Mouse (Mus musculus): ENCODE measurements at regions not wholly inside any gene's neighbourhood (a gene's known extent, or its start where the extent isn't known, plus 50 kb on each side); places are given as distances from the start of the nearest gene placed in this dataset.
A peak's percentile ranks its signal among the peaks of the same experiment; 100 is the strongest.

DNA sequence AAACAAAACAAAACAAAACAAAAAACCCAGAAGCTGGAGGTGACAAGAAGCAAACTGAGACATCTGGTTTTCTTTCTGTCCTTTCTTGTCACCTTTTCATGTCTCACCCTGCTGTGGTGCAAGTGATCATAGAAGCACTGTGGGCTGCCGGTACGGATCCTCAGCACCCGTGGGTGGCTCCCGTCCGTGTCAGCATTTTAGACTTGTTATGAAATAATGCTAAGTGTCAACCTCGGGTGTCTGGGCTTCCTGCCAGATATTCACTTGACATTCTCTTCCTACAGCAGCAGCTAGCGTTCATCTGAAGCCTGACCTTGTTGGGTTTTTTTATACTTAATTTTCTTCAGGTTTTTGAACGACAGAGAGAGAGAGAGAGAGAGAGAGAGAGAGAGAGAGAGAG lies 404.7 kb downstream of the Pla2g4a start:
- intact Hi-C loops (cut with DNase I) = loop anchor here (10.0 kb wide), 1 partner anchor 708 kb away; no protein-coding TSS in a partner anchor
- peak; percentile 9 to 22 for DNase-seq (ENCODE audit: extremely low spot score in 1 of 2, low spot score in 2 of 2)

DNA sequence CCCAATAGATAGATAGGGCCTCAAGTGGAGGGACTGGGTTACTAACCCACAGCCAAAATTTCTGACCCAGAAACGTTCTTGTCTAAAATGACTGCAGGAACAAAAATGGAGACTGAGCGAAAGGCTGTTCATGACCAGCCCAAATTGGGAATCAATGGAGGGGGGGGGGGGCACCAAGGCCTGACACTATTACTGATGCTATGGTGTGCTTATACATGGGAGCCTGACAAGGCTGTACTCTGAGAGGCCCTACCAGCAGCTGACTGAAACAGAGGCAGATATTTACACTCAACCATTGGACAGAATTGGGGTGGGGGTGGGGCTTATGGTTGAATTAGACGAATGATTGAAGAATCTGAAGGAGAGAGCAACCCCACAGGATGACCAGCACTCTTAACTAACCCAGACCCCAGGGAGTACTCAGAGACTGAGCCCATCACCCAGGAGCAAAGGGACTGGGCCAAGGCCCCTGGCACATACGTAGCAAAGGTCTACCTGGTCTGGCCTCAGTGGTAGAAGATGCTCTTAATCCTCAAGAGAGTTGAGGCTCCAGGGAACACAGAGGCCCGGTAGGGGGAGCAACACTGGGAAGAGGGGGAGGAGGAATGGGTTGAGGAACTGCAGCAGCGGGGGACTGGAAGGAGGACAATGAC lies 405.6 kb downstream of the Pla2g4a start:
- intact Hi-C loops (cut with DNase I) = loop anchor here (10.0 kb wide), 1 partner anchor 709 kb away; no protein-coding TSS in a partner anchor
- no peak for DNase-seq (ENCODE audit: extremely low spot score in 1 of 2, low spot score in 2 of 2)

DNA sequence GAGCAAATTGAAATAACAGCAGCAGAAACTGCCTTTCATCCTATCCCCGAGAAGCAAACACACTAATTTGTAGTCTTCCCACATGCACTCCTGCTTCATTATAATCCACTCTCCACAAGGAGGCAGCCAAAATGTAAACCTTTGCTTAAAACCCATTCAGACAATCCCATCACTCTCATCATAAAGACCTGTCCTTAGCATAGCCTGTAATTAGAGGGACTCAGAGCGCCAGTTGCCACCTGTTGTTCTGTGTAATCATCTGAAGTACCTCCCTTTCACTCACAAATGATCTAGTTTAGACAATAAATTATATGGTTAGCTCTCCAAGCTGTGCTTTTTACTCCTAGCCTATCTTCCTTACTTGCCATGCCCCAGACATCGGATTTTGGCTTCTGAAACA lies 415.0 kb downstream of the Pla2g4a start:
- no peak for DNase-seq (ENCODE audit: extremely low spot score in 1 of 2, low spot score in 2 of 2)
- intact Hi-C loops (cut with DNase I) = loop anchor here (5.0 kb wide), 1 partner anchor 211 kb away; no protein-coding TSS in a partner anchor

DNA sequence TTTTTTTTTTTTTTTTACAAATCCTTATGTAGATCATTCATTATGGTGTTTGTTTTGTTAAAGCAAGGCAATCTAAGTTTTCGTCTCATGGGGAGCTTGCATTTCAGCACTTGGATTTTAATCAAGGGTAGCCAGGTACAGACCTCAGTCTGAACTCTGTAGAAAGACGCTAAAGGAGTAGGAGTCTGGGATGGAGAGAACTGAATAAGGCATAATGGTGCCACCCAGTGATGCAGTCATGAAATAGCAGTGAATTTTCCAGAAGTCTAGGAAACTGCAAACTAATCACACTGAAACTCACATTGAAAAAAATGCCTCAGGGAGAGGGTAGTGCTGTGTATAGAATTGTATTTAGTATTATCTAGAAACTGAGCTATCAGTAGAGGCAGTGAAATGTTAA lies 419.7 kb downstream of the Pla2g4a start:
- intact Hi-C loops (cut with DNase I) = no loop called here
- DNase-seq (ENCODE audit: extremely low spot score in 1 of 2, low spot score in 2 of 2) = peak in 1 of 2 experiments; percentile 16

DNA sequence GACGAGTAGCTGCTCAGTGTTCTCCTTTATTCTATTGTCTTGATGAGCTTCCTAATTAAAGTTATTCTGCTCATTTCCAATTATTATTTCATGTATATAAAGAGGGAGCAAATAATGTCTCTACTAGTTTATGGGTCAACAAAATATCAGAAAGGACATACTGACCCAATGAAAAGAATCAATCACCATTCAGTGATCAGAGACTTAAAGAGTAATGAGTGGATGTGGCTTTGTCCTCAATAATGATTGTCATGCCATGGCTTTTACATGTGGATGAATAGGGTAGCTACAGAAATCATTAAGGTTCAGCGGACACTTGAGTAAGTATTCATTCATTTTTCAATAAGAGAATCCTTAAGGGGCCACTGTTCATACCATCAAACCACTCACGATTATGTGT lies 427.4 kb downstream of the Pla2g4a start:
- intact Hi-C loops (cut with DNase I) = no loop called here
- no peak for DNase-seq (ENCODE audit: extremely low spot score in 1 of 2, low spot score in 2 of 2)
